Mouse (Mus musculus) MEL (cell line): ENCODE measurements around the gene 1110059E24Rik. TPM values are rescaled to one million over a fixed set of nuclear protein-coding genes. Genes with fewer than 3 reads are reported as not detected.

Experiments
- DNase-seq: peaks from one replicate; pipeline ENCODE4 v3.0.0; 2011; ENCODE audit warnings: low read depth, low spot score
- H3K27ac ChIP-seq: 2 replicates; pipeline ENCODE4 v1.5.1; 2012; ENCODE audit warnings: low read depth, mild to moderate bottlenecking, control low read depth, low read length, moderate library complexity; ENCODE audit not compliant: control insufficient read depth
- H3K27me3 ChIP-seq, 2 experiments: fragments of 150-350 bp in 1 of 2; sonication (generic) in 1 of 2; 2 replicates each; pipeline ENCODE4 v1.6.1; 2012; ENCODE audit warnings: low read length in 2 of 2, mild to moderate bottlenecking in 2 of 2, improper control_type of control experiment in 1 of 2, moderate library complexity in 1 of 2; ENCODE audit not compliant: insufficient read depth in 2 of 2, control insufficient read depth in 1 of 2
- H3K36me3 ChIP-seq, 2 experiments: 2 replicates each; pipeline ENCODE4 v1.6.1; 2012 to 2014; ENCODE audit warnings: low read length in 2 of 2, improper control_type of control experiment in 1 of 2, inconsistent platforms in 1 of 2, mild to moderate bottlenecking in 1 of 2; ENCODE audit not compliant: insufficient read depth in 2 of 2, control insufficient read depth in 1 of 2
- H3K4me1 ChIP-seq, 2 experiments: fragments of 150-350 bp in 1 of 2; sonication (generic) in 1 of 2; 2 replicates each; pipeline ENCODE4 v1.6.1; 2012; ENCODE audit warnings: low read length in 2 of 2, improper control_type of control experiment in 1 of 2, mild to moderate bottlenecking in 1 of 2; ENCODE audit not compliant: insufficient read depth in 2 of 2, control insufficient read depth in 1 of 2
- H3K4me3 ChIP-seq, 2 experiments: fragments of 150-350 bp in 1 of 2; sonication (generic) in 1 of 2; 2 replicates each; pipeline ENCODE4 v1.5.1; 2012; ENCODE audit warnings: low read depth in 2 of 2, low read length in 2 of 2, mild to moderate bottlenecking in 2 of 2, moderate library complexity in 2 of 2, control low read depth in 1 of 2, improper control_type of control experiment in 1 of 2; ENCODE audit not compliant: control insufficient read depth in 1 of 2, insufficient read depth in 1 of 2
- H3K79me2 ChIP-seq: 2 replicates; pipeline ENCODE4 v1.6.1; 2012; ENCODE audit warnings: mild to moderate bottlenecking, low read length, moderate library complexity; ENCODE audit not compliant: control insufficient read depth, poor library complexity, insufficient read depth
- H3K9ac ChIP-seq: 2 replicates; pipeline ENCODE4 v1.6.1; 2012; ENCODE audit warnings: low read depth, mild to moderate bottlenecking, control low read depth, low read length, moderate library complexity; ENCODE audit not compliant: control insufficient read depth, poor library complexity, severe bottlenecking
- H3K9me3 ChIP-seq: fragments of 150-350 bp; sonication (generic); replicated peaks from 2 replicates; pipeline ENCODE4 v1.6.1; 2012; ENCODE audit warnings: mild to moderate bottlenecking, low read length, improper control_type of control experiment, moderate library complexity; ENCODE audit not compliant: insufficient read depth
- CTCF ChIP-seq, 3 experiments: IDR thresholded peaks in 2 of 3; conservative IDR thresholded peaks in 1 of 3; 2 replicates each; pipeline ENCODE4 v1.5.1; 2011 to 2012; ENCODE audit warnings: low read length in 3 of 3, low read depth in 2 of 3, mild to moderate bottlenecking in 2 of 3, improper control_type of control experiment in 1 of 3, inconsistent platforms in 1 of 3, mixed read lengths in 1 of 3, moderate library complexity in 1 of 3; ENCODE audit not compliant: control insufficient read depth in 1 of 3, insufficient read depth in 1 of 3, poor library complexity in 1 of 3, severe bottlenecking in 1 of 3
- E2F4 ChIP-seq: IDR thresholded peaks from 2 replicates; pipeline ENCODE4 v1.6.1; 2011; ENCODE audit warnings: low read depth, low read length, improper control_type of control experiment, borderline replicate concordance
- EP300 ChIP-seq, 2 experiments: IDR thresholded peaks; 2 replicates each; pipeline ENCODE4 v1.6.1; 2011; ENCODE audit warnings: improper control_type of control experiment in 2 of 2, low read length in 2 of 2, low read depth in 1 of 2, mild to moderate bottlenecking in 1 of 2
- GATA1 ChIP-seq: IDR thresholded peaks from 2 replicates; pipeline ENCODE4 v1.6.1; 2011; ENCODE audit warnings: low read depth, low read length, improper control_type of control experiment
- MAZ ChIP-seq: IDR thresholded peaks from 2 replicates; pipeline ENCODE4 v1.6.1; 2012; ENCODE audit warnings: low read depth, mild to moderate bottlenecking, inconsistent platforms, low read length, improper control_type of control experiment
- RCOR1 ChIP-seq: IDR thresholded peaks from 2 replicates; pipeline ENCODE4 v1.6.1; 2012; ENCODE audit warnings: low read depth, mild to moderate bottlenecking, inconsistent platforms, low read length, improper control_type of control experiment
- ZC3H11A ChIP-seq: IDR thresholded peaks from 2 replicates; pipeline ENCODE4 v1.6.1; 2012; ENCODE audit warnings: low read depth, mild to moderate bottlenecking, inconsistent platforms, low read length, improper control_type of control experiment
- polyA plus RNA-seq, 2 experiments: library from polyadenylated mRNA; stranded (reverse) in 1 of 2; unstranded in 1 of 2; fragments of >175 nt in 1 of 2; fragments of >200 nt in 1 of 2; gene quantifications; 2 replicates each; pipeline versions ENCODE4 v1.2.1 to v1.2.4; 2012; ENCODE audit warnings: low replicate concordance in 2 of 2, low read depth in 1 of 2; ENCODE audit not compliant: insufficient read length in 2 of 2, insufficient read depth in 1 of 2, missing spikeins in 1 of 2
- total RNA-seq: library from RNA; depleted of rRNA; stranded (reverse); fragments of 300-350 nt; gene quantifications from 2 replicates; pipeline ENCODE4 v1.2.3, GENCODE M21; 2012; rRNA removed

Gene 1110059E24Rik
- total and polyA plus RNA-seq, 3 experiments, result 17.2 to 20.0 TPM; not detected in 1

DNA sequence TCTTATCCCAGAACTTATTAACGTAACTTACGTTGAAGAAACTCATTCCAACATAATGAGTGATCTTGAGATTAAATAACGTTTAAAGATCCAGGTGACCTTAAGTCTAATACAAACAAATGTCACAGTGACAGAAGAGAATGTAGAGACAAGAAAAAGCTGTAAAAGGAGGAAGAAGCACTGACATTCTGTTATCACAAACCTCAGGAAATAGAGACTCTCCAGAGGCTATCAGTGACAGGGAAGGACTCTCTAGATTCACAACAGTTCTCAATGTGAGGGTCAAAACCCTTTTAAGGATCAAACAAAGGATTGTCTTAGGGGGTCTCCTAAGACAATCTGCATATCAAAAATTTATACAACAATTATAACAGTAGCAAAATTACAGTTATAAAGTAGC is 115.7 kb downstream of the 1110059E24Rik start:
- Histone ChIP-seq H3K9me3 (no peaks in the 10 kb centered on the region), H3K27ac (no peak overlapping the region), H3K4me3 (no peak overlapping the region), H3K36me3 (peaks cover 0 to 6% of the 10 kb centered on the region in 2 experiments; a peak in 2 of 4 replicates), H3K79me2 (no peaks in the 10 kb centered on the region), H3K9ac (no peak overlapping the region), H3K27me3 (no peaks in the 10 kb centered on the region), H3K4me1 (peaks cover 3 to 5% of the 10 kb centered on the region in 2 experiments; a peak in 1 of 4 replicates)
- DNase-seq, result peak; percentile 34
- TF ChIP-seq E2F4 (no peak), CTCF (IDR thresholded peaks at IDR 0.05 in 2 of 3, conservative IDR thresholded peaks at IDR 0.05 in 1 of 3; ENCODE audit: control insufficient read depth in 1 of 3, insufficient read depth in 1 of 3, low read depth in 2 of 3, low read length in 3 of 3, poor library complexity in 1 of 3, severe bottlenecking in 1 of 3) (no peak), MAZ (no peak), EP300 (IDR thresholded peaks at IDR 0.05; ENCODE audit: low read depth in 1 of 2, low read length in 2 of 2) (peak; percentile 6 to 62; a peak in 2 of 4 replicates), GATA1 (peak; percentile 55; the same call in 1 of the 2 replicates), ZC3H11A (no peak), RCOR1 (0 out of 2 replicates have a peak, but pooled peaks have one; percentile 32)

Other genes with a start within 250 kb of the 1110059E24Rik start
- gene Gda, start 179.5 kb downstream of the 1110059E24Rik start, total RNA-seq, result 2.6 and 2.9 TPM in 2 replicates
- gene Gda, start 179.5 kb downstream of the 1110059E24Rik start, polyA plus RNA-seq, result under 1 TPM in 1 of 2 experiments, not detected in 1; 0.38 TPM
- 15.8 and 17.9 TPM in 2 replicates for gene Abhd17b, start 209 bp upstream of the 1110059E24Rik start, total RNA-seq
- gene Abhd17b, start 209 bp upstream of the 1110059E24Rik start, polyA plus RNA-seq, result 100 to 1,000 TPM in 1 of 2 experiments, 10 to 100 TPM in 1; 16.1 to 173 TPM
- 5.9 and 8.2 TPM in 2 replicates for gene Cemip2, start 125.4 kb upstream of the 1110059E24Rik start, total RNA-seq
- 1 to 10 TPM in 1 of 2 experiments, not detected in 1; 5.0 TPM for gene Cemip2, start 125.4 kb upstream of the 1110059E24Rik start, polyA plus RNA-seq